Comparison of ENCODE assay signal across 28 mouse cellular contexts in genomic region chr1:132535541-132535940, GRCm38 (mm10). TPM values are rescaled to one million over a fixed set of nuclear protein-coding genes. Genes with fewer than 3 reads are reported as not detected.
"Had no signal": no experiment of that assay in that cellular context is flagged by ENCODE, and none has a peak within 500 bp of the region (broad histone marks: within the 10 kb centered on the region; RNA-seq: fewer than 3 reads in every experiment).

No protein-coding gene starts in this region.

- DNase-seq: gastrocnemius, adult 2 months; gastrocnemius, postnatal 10 days; gastrocnemius, postnatal 25 days; heart, adult 18-20 months; heart, postnatal 10 days; heart, postnatal 4 days; kidney, adult 18-20 months; kidney, adult 8-10 months; kidney, postnatal 10 days; kidney, postnatal 25 days; kidney, postnatal 4 days; liver; liver, embryonic 13.5 days had no signal

- H3K4me3 ChIP-seq: gastrocnemius, adult 2 months; heart, embryonic 10.5 days; heart, embryonic 12.5 days; hindbrain, embryonic 10.5 days; hindbrain, embryonic 12.5 days; intestine, embryonic 15.5 days; layer of hippocampus, adult 2 months; left cerebral cortex, adult 2 months; limb, embryonic 10.5 days; limb, embryonic 12.5 days; liver, embryonic 13.5 days had no signal

- H3K9ac ChIP-seq: heart, embryonic 12.5 days; hindbrain, embryonic 12.5 days; intestine, embryonic 15.5 days; limb, embryonic 12.5 days; liver, embryonic 13.5 days had no signal

- ATAC-seq: hindbrain, embryonic 16.5 days; inflammation-experienced regulatory T-cells, adult 6 months; intestine, embryonic 15.5 days; intestine, postnatal 0 days had no signal

- H3K9me3 ChIP-seq: heart, embryonic 10.5 days; heart, embryonic 12.5 days; hindbrain, embryonic 10.5 days; hindbrain, embryonic 12.5 days; intestine, embryonic 15.5 days; limb, embryonic 10.5 days; limb, embryonic 12.5 days; liver, embryonic 13.5 days had no signal

- H3K36me3 ChIP-seq: heart, embryonic 10.5 days; heart, embryonic 12.5 days; hindbrain, embryonic 12.5 days; intestine, embryonic 15.5 days; limb, embryonic 10.5 days; limb, embryonic 12.5 days; liver, embryonic 13.5 days had no signal

- H3K27ac ChIP-seq: gastrocnemius, adult 2 months; heart, embryonic 10.5 days; hindbrain, embryonic 14.5 days; intestine, embryonic 15.5 days; left cerebral cortex, adult 2 months; limb, embryonic 10.5 days; limb, embryonic 12.5 days; liver, embryonic 13.5 days had no signal

- H3K4me2 ChIP-seq: heart, embryonic 12.5 days; hindbrain, embryonic 12.5 days; hindbrain, embryonic 14.5 days; intestine, embryonic 15.5 days; limb, embryonic 12.5 days; liver, embryonic 11.5 days; liver, embryonic 13.5 days had no signal

RNA-seq across cellular contexts. Expression of gene Cntn2, which starts 7.5 kb away (rescaled TPM):
- total RNA-seq: granulocyte monocyte progenitor cell, adult 5-6 weeks had no signal
- polyA plus RNA-seq: inflammation-experienced regulatory T-cells, adult 6 months had no signal
